Mouse (Mus musculus) heart, postnatal 0 days (tissue): ENCODE data around the gene Tbl1xr1.

ENCODE experiments used
- CTCF ChIP-seq: IDR thresholded peaks from 2 replicates; pipeline ENCODE4 v1.5.1; 2016; ENCODE audit warnings: antibody characterized with exemption, control low read depth, low read depth
- EP300 ChIP-seq: IDR thresholded peaks from 2 replicates; pipeline ENCODE4 v1.6.1; 2016; ENCODE audit warnings: antibody characterized with exemption, low read depth

DNA sequence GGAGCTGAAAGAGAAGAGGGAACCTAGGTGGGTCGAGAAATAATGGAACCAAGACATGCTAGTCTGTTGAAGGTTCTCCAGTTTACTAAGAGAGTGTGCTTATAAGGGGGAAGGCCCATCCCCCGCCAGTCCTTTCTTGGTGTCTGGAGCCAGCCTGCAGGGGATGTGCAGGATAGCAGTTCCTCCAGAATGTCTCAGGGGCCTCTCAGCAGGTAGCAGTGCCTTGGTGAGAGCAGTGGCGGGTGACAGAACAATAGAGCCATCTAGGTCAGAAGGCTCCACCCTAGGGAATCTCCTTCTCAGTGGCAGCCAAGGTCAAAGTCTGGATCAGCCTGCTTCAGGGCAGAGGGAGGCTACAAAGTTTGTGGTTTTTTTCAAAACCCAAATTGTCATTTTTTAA lies 45.3 kb downstream of the Tbl1xr1 start:
- no peak for TF ChIP-seq CTCF
- no peak for TF ChIP-seq EP300
